Mouse (Mus musculus): ENCODE data around the gene Tmprss11c. TPM values are rescaled to one million over a fixed set of nuclear protein-coding genes. Genes with fewer than 3 reads are reported as not detected.
"Not testable (repeated sequence)": the region's sequence is repeated elsewhere in the genome, so short reads cannot be mapped to it uniquely, and the experiment has no call there.

Tmprss11c gene
- not detected in 2 replicates for polyA plus RNA-seq (2015; fragmentation: Nextera tagmentation; extraction: Ambion mirVana)

DNA sequence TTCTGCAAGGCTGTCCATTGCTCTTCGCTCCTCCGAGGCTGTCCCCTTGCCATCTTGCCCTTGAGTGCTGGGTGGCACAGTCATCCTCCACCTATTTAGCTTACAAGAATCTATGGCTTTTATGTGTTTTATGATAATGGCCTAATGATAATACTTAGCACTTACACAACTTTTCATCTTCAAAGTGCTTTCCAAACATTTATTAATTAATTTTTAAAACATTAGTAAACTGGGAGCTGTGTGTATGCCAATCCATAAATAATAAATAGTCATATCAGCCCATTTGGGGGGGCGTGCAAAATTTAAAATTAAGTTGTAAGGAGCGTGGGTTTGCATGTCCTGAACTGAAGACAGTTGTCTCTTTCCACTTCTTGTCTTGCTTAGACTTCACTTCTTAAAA, at the start of gene Tmprss11c:
Gene Tmprss11c, minus strand, starts transcription at position 101 of the 400 bp plus-strand sequence.
- 82% methylated on average over 4 of the region's 4 CpGs for WGBS
- ATAC-seq (replicated peaks; ENCODE audit: low FRiP score), result no peak
- no peaks in the 10 kb centered on the region for H3K9me3 ChIP-seq (replicated peaks)
- H3K27ac ChIP-seq, result no peak within 1 kb of the TSS
- H3K36me3 ChIP-seq, result no peaks in the 10 kb centered on the region
- no peaks in the 10 kb centered on the region for H3K27me3 ChIP-seq
- no peak within 1 kb of the TSS for H3K4me2 ChIP-seq
- no peak within 1 kb of the TSS for H3K9ac ChIP-seq
- H3K4me1 ChIP-seq, result no peaks in the 10 kb centered on the region
- no peak within 1 kb of the TSS for H3K4me3 ChIP-seq (replicated peaks)

- WGBS, result 49% methylated on average over 30 of the region's 30 CpGs
- not testable (repeated sequence) for H3K27me3 ChIP-seq; H3K4me1 ChIP-seq; H3K9ac ChIP-seq; H3K9me3 ChIP-seq (replicated peaks); H3K27ac ChIP-seq; H3K36me3 ChIP-seq
- Histone ChIP-seq H3K4me3 (replicated peaks) (peak overlapping the region; percentile 42), H3K4me2 (peak overlapping the region; percentile 50)
- ATAC-seq (replicated peaks; ENCODE audit: low FRiP score), result 0 out of 2 replicates have a peak, but pooled peaks have one; percentile 40
Measured at GRCm38 (mm10) chr5:86318018-86318956, 29.2 kb upstream of the Tmprss11c start.

GRCm38 (mm10) chr5:86306116-86306515, 17.0 kb upstream of the Tmprss11c start:
- H3K4me2 ChIP-seq, result no peak overlapping the region
- no peak overlapping the region for H3K9ac ChIP-seq
- no peaks in the 10 kb centered on the region for H3K27me3 ChIP-seq
- no peak overlapping the region for H3K27ac ChIP-seq
- 62% methylated on average over 5 of the region's 5 CpGs for WGBS
- no peaks in the 10 kb centered on the region for H3K4me1 ChIP-seq
- ATAC-seq (replicated peaks; ENCODE audit: low FRiP score), result no peak
- no peaks in the 10 kb centered on the region for H3K36me3 ChIP-seq
- H3K4me3 ChIP-seq (replicated peaks), result no peak overlapping the region
- H3K9me3 ChIP-seq (replicated peaks), result no peaks in the 10 kb centered on the region

GRCm38 (mm10) chr5:86303877-86304276, 14.8 kb upstream of the Tmprss11c start:
- no peak overlapping the region for H3K9ac ChIP-seq
- ATAC-seq (replicated peaks; ENCODE audit: low FRiP score), result no peak
- no peaks in the 10 kb centered on the region for H3K4me1 ChIP-seq
- no peaks in the 10 kb centered on the region for H3K9me3 ChIP-seq (replicated peaks)
- no peaks in the 10 kb centered on the region for H3K27me3 ChIP-seq
- H3K36me3 ChIP-seq, result no peaks in the 10 kb centered on the region
- 85% methylated on average over 8 of the region's 8 CpGs for WGBS
- no peak overlapping the region for H3K4me2 ChIP-seq
- no peak overlapping the region for H3K27ac ChIP-seq
- H3K4me3 ChIP-seq (replicated peaks), result no peak overlapping the region

- no peaks in the 10 kb centered on the region for H3K36me3 ChIP-seq
- H3K27me3 ChIP-seq, result no peaks in the 10 kb centered on the region
- H3K4me2 ChIP-seq, result no peak overlapping the region
- no peaks in the 10 kb centered on the region for H3K4me1 ChIP-seq
- H3K9ac ChIP-seq, result no peak overlapping the region
- H3K9me3 ChIP-seq (replicated peaks), result no peaks in the 10 kb centered on the region
- no peak for ATAC-seq (replicated peaks; ENCODE audit: low FRiP score)
- no peak overlapping the region for H3K4me3 ChIP-seq (replicated peaks)
- WGBS, result 92% methylated on average over 11 of the region's 11 CpGs
- no peak overlapping the region for H3K27ac ChIP-seq
Measured at GRCm38 (mm10) chr5:86246559-86246958, 42.5 kb downstream of the Tmprss11c start.

GRCm38 (mm10) chr5:86244880-86245279, 44.2 kb downstream of the Tmprss11c start:
- ATAC-seq (replicated peaks; ENCODE audit: low FRiP score), result no peak
- H3K36me3 ChIP-seq, result no peaks in the 10 kb centered on the region

GRCm38 (mm10) chr5:86244275-86244674, 44.8 kb downstream of the Tmprss11c start:
- Histone ChIP-seq H3K4me3 (replicated peaks) (no peak overlapping the region), H3K27me3 (no peaks in the 10 kb centered on the region), H3K36me3 (no peaks in the 10 kb centered on the region), H3K4me1 (no peaks in the 10 kb centered on the region), H3K4me2 (no peak overlapping the region), H3K9me3 (replicated peaks) (no peaks in the 10 kb centered on the region), H3K27ac (no peak overlapping the region), H3K9ac (no peak overlapping the region)
- ATAC-seq (replicated peaks; ENCODE audit: low FRiP score), result no peak
- 76% methylated on average over 3 of the region's 3 CpGs for WGBS

More at GRCm38 (mm10) chr5:86244880-86245279, 44.2 kb downstream of the Tmprss11c start:
- Histone ChIP-seq H3K4me2 (no peak overlapping the region), H3K9ac (no peak overlapping the region), H3K27ac (no peak overlapping the region), H3K9me3 (replicated peaks) (no peaks in the 10 kb centered on the region), H3K4me3 (replicated peaks) (no peak overlapping the region), H3K4me1 (no peaks in the 10 kb centered on the region), H3K27me3 (no peaks in the 10 kb centered on the region)
- 54% methylated on average over 1 of the region's 1 CpGs for WGBS

DNA sequence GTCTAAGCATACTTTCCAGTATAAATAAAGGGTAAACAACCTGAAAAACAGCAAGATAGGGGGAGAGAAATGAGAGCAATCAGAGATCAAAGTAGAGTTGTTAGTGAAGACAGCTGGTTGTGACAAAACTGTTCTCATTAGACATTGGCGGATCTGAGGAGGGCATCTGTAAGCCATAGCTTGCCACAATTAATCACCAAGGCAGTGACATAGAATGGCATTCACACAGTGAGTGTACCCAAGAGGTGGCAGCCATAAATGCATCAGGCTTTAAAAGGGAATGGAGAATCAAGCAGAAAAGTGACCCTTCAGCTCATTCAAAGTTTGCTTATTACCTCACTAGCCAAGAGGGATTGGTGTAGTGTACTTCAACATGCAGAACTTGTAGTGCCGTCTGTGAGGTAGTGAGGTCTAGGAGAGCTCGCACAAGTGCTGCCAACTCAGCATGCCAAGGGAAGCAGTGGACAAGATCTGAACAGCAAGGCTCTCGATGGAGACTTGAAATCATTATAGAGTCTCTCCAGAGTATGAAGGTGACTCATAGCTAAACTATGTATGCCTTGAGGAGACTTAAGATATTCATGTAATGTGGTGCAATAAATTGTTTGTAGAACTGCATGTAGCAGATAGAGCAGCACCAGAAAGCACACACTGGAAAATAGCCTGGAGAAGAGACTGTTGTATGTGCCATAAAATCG, 61.8 kb downstream of the Tmprss11c start:
- ATAC-seq (replicated peaks; ENCODE audit: low FRiP score), result no peak
- H3K27ac ChIP-seq, result no peak overlapping the region
- no peaks in the 10 kb centered on the region for H3K9me3 ChIP-seq (replicated peaks)
- no peak overlapping the region for H3K4me3 ChIP-seq (replicated peaks)
- H3K27me3 ChIP-seq, result no peaks in the 10 kb centered on the region
- no peaks in the 10 kb centered on the region for H3K36me3 ChIP-seq
- no peaks in the 10 kb centered on the region for H3K4me1 ChIP-seq
- 69% methylated on average over 5 of the region's 5 CpGs for WGBS
- no peak overlapping the region for H3K9ac ChIP-seq
- no peak overlapping the region for H3K4me2 ChIP-seq

GRCm38 (mm10) chr5:86197801-86198200, 91.3 kb downstream of the Tmprss11c start, which contains the start of gene Gnrhr:
Gene Gnrhr, minus strand, starts transcription at chr5:86197901.
- Histone ChIP-seq H3K36me3 (no peaks in the 10 kb centered on the region), H3K4me2 (no peak within 1 kb of the TSS), H3K4me1 (no peaks in the 10 kb centered on the region), H3K4me3 (replicated peaks) (no peak within 1 kb of the TSS), H3K9me3 (replicated peaks) (no peaks in the 10 kb centered on the region), H3K9ac (no peak within 1 kb of the TSS), H3K27ac (no peak within 1 kb of the TSS), H3K27me3 (no peaks in the 10 kb centered on the region)
- no peak for ATAC-seq (replicated peaks; ENCODE audit: low FRiP score)
- WGBS, result 85% methylated on average over 10 of the region's 10 CpGs

DNA sequence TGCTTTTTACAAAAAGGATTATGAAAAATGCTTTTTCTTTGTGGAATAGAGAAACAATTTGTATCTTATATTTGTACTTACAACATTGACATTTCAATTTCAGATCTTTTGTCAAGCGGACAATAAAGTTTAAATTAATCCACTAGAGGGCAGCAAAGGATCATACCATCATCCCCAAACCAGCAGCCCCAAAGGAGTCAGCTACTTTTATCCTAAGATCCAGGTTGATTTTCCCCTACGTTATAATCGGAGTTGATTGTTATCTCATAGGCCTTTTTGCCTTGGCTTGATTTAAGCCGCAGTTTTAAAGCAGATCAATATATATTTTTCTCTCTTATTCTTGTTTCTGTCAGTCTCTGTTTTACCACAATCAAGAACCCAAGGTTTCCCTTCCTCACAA, 97.8 kb downstream of the Tmprss11c start:
- Histone ChIP-seq H3K4me3 (replicated peaks) (no peak overlapping the region), H3K27me3 (no peaks in the 10 kb centered on the region), H3K4me1 (no peaks in the 10 kb centered on the region), H3K27ac (no peak overlapping the region), H3K9me3 (replicated peaks) (no peaks in the 10 kb centered on the region), H3K4me2 (no peak overlapping the region), H3K36me3 (no peaks in the 10 kb centered on the region), H3K9ac (no peak overlapping the region)
- ATAC-seq (replicated peaks; ENCODE audit: low FRiP score), result no peak
- 13% methylated on average over 4 of the region's 4 CpGs for WGBS

DNA sequence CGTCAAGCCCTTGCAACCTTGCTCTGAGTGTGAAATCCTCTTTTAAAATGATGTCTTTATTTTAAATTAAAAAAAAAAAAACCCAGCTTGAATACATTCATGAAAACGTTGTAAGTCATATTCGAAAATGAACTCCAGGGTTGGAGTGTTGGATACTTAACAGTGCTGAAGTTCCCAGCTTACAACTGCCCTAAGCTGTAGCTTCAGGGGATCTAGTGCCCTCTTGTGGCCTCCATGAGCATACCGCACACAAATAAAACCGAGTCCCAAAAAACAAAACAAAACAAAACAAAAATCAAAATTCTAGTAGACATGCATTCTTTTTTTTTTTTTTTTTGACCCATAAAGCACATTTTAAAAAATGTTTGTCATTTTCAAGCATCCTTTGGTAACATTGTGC, 98.3 kb downstream of the Tmprss11c start:
- no peak overlapping the region for H3K9ac ChIP-seq
- no peaks in the 10 kb centered on the region for H3K4me1 ChIP-seq
- WGBS, result 26% methylated on average over 5 of the region's 5 CpGs
- H3K27me3 ChIP-seq, result no peaks in the 10 kb centered on the region
- no peak for ATAC-seq (replicated peaks; ENCODE audit: low FRiP score)
- H3K9me3 ChIP-seq (replicated peaks), result no peaks in the 10 kb centered on the region
- H3K4me3 ChIP-seq (replicated peaks), result no peak overlapping the region
- H3K4me2 ChIP-seq, result no peak overlapping the region
- no peaks in the 10 kb centered on the region for H3K36me3 ChIP-seq
- H3K27ac ChIP-seq, result no peak overlapping the region

GRCm38 (mm10) chr5:86190290-86190689, 98.8 kb downstream of the Tmprss11c start:
- 51% methylated on average over 15 of the region's 15 CpGs for WGBS
- H3K9ac ChIP-seq, result no peak overlapping the region
- no peaks in the 10 kb centered on the region for H3K36me3 ChIP-seq
- H3K9me3 ChIP-seq (replicated peaks), result no peaks in the 10 kb centered on the region
- H3K27me3 ChIP-seq, result no peaks in the 10 kb centered on the region
- no peak overlapping the region for H3K4me3 ChIP-seq (replicated peaks)
- ATAC-seq (replicated peaks; ENCODE audit: low FRiP score), result no peak
- no peak overlapping the region for H3K4me2 ChIP-seq
- no peaks in the 10 kb centered on the region for H3K4me1 ChIP-seq
- no peak overlapping the region for H3K27ac ChIP-seq

All from kidney, embryonic 15.5 days (tissue).